Mouse (Mus musculus) megakaryocyte, embryonic 14.5 days (primary cell): ENCODE results near the gene Cd200r4.

Source experiments
- FLI1 ChIP-seq: IDR thresholded peaks from 2 replicates; pipeline ENCODE4 v1.6.1; 2012; ENCODE audit warnings: low read length, inconsistent platforms, mixed read lengths
- GATA1 ChIP-seq: IDR thresholded peaks from 3 replicates; pipeline ENCODE4 v1.6.1; 2012; ENCODE audit warnings: mixed read lengths, low read length, inconsistent platforms, borderline replicate concordance

- TF ChIP-seq GATA1, result no peak
- TF ChIP-seq FLI1, result no peak
Measured at GRCm38 (mm10) chr16:44877595-44877994, 66.1 kb downstream of the Cd200r4 start.
